Mouse (Mus musculus): ENCODE measurements around the gene Catsper1. TPM values are rescaled to one million over a fixed set of nuclear protein-coding genes. Genes with fewer than 3 reads are reported as not detected.
"Not testable (repeated sequence)": the region's sequence is repeated elsewhere in the genome, so short reads cannot be mapped to it uniquely, and the experiment has no call there.

The Catsper1 gene
- polyA plus RNA-seq, 1 experiment from 2014 or later: not detected

GRCm38 (mm10) chr19:5348526-5349501 lies 13.3 kb downstream of the Catsper1 start:
- peak; percentile 27 for DNase-seq
- Histone ChIP-seq H3K36me3 (replicated peaks; ENCODE audit: insufficient read depth, low read length) (no peaks in the 10 kb centered on the region), H3K27ac (ENCODE audit: low read depth) (no peak overlapping the region), H3K4me2 (ENCODE audit: low read depth, low read length) (peak overlapping the region; percentile 70), H3K27me3 (ENCODE audit: insufficient read depth, low read length) (no peaks in the 10 kb centered on the region), H3K9me3 (ENCODE audit: low read length) (no peaks in the 10 kb centered on the region), H3K9ac (replicated peaks) (peak overlapping the region; percentile 53), H3K4me1 (ENCODE audit: insufficient read depth) (peaks cover 6% of the 10 kb centered on the region; the same call in 1 of the 2 replicates), H3K4me3 (ENCODE audit: low read depth, low read length) (peak overlapping the region; percentile 34)
- TF ChIP-seq EP300 (IDR thresholded peaks at IDR 0.05; ENCODE audit: low read depth): no peak
- peak; percentile 58 for TF ChIP-seq CTCF (IDR thresholded peaks at IDR 0.05; ENCODE audit: low read depth)
- WGBS (ENCODE audit: insufficient replicate concordance): 5% methylated on average over 34 of the region's 34 CpGs
- ATAC-seq: peak; percentile 62

- 63% methylated on average over 6 of the region's 6 CpGs for WGBS (ENCODE audit: insufficient replicate concordance)
- H3K4me3 ChIP-seq (ENCODE audit: low read depth, low read length): peak within 1 kb of the TSS; percentile 34
- H3K36me3 ChIP-seq (replicated peaks; ENCODE audit: insufficient read depth, low read length); H3K9me3 ChIP-seq (ENCODE audit: low read length); H3K27me3 ChIP-seq (ENCODE audit: insufficient read depth, low read length); H3K4me1 ChIP-seq (ENCODE audit: insufficient read depth); DNase-seq; ATAC-seq; H3K27ac ChIP-seq (ENCODE audit: low read depth): not testable (repeated sequence)
- peak within 1 kb of the TSS; percentile 53 for H3K9ac ChIP-seq (replicated peaks)
- H3K4me2 ChIP-seq (ENCODE audit: low read depth, low read length): peak within 1 kb of the TSS; percentile 70
These were observed 13.9 kb downstream of the Catsper1 start, which contains the start of gene Cst6 for GRCm38 (mm10) chr19:5349502-5349873. Cst6 (minus strand) TSS chr19:5349574.

GRCm38 (mm10) chr19:5353609-5354008 lies 18.1 kb downstream of the Catsper1 start:
- H3K4me1 ChIP-seq (ENCODE audit: insufficient read depth): peaks cover 6% of the 10 kb centered on the region; the same call in 1 of the 2 replicates
- no peaks in the 10 kb centered on the region for H3K36me3 ChIP-seq (replicated peaks; ENCODE audit: insufficient read depth, low read length)
- WGBS (ENCODE audit: insufficient replicate concordance): 72% methylated on average over 2 of the region's 2 CpGs
- no peak overlapping the region for H3K27ac ChIP-seq (ENCODE audit: low read depth)
- H3K9me3 ChIP-seq (ENCODE audit: low read length): no peaks in the 10 kb centered on the region
- no peaks in the 10 kb centered on the region for H3K27me3 ChIP-seq (ENCODE audit: insufficient read depth, low read length)
- no peak overlapping the region for H3K4me2 ChIP-seq (ENCODE audit: low read depth, low read length)
- TF ChIP-seq EP300 (IDR thresholded peaks at IDR 0.05; ENCODE audit: low read depth): no peak
- no peak for TF ChIP-seq CTCF (IDR thresholded peaks at IDR 0.05; ENCODE audit: low read depth)
- DNase-seq (no peak), ATAC-seq (no peak)
- no peak overlapping the region for H3K4me3 ChIP-seq (ENCODE audit: low read depth, low read length)
- no peak overlapping the region for H3K9ac ChIP-seq (replicated peaks)

- Histone ChIP-seq H3K9ac (replicated peaks) (no peak overlapping the region), H3K27me3 (ENCODE audit: insufficient read depth, low read length) (no peaks in the 10 kb centered on the region), H3K36me3 (replicated peaks; ENCODE audit: insufficient read depth, low read length) (no peaks in the 10 kb centered on the region), H3K4me3 (ENCODE audit: low read depth, low read length) (no peak overlapping the region), H3K4me2 (ENCODE audit: low read depth, low read length) (no peak overlapping the region), H3K4me1 (ENCODE audit: insufficient read depth) (no peaks in the 10 kb centered on the region), H3K9me3 (ENCODE audit: low read length) (no peaks in the 10 kb centered on the region), H3K27ac (ENCODE audit: low read depth) (no peak overlapping the region)
- ATAC-seq: no peak
- no peak for DNase-seq
- no peak for TF ChIP-seq CTCF (IDR thresholded peaks at IDR 0.05; ENCODE audit: low read depth)
- no peak for TF ChIP-seq EP300 (IDR thresholded peaks at IDR 0.05; ENCODE audit: low read depth)
- no CpG with 5 or more reads among the region's 1 CpGs for WGBS (ENCODE audit: insufficient replicate concordance)
These were observed 20.5 kb downstream of the Catsper1 start for GRCm38 (mm10) chr19:5356080-5356479.

GRCm38 (mm10) chr19:5362186-5362585 lies 26.6 kb downstream of the Catsper1 start:
- H3K27me3 ChIP-seq (ENCODE audit: insufficient read depth, low read length): no peaks in the 10 kb centered on the region
- 83% methylated on average over 2 of the region's 2 CpGs for WGBS (ENCODE audit: insufficient replicate concordance)
- H3K4me2 ChIP-seq (ENCODE audit: low read depth, low read length): no peak overlapping the region
- H3K4me3 ChIP-seq (ENCODE audit: low read depth, low read length): no peak overlapping the region
- H3K4me1 ChIP-seq (ENCODE audit: insufficient read depth): peaks cover 6% of the 10 kb centered on the region
- TF ChIP-seq EP300 (IDR thresholded peaks at IDR 0.05; ENCODE audit: low read depth) (no peak), CTCF (IDR thresholded peaks at IDR 0.05; ENCODE audit: low read depth) (no peak)
- ATAC-seq (no peak), DNase-seq (no peak)
- H3K27ac ChIP-seq (ENCODE audit: low read depth): no peak overlapping the region
- H3K36me3 ChIP-seq (replicated peaks; ENCODE audit: insufficient read depth, low read length): peaks cover 7% of the 10 kb centered on the region
- no peak overlapping the region for H3K9ac ChIP-seq (replicated peaks)
- H3K9me3 ChIP-seq (ENCODE audit: low read length): no peaks in the 10 kb centered on the region

- 69% methylated on average over 2 of the region's 2 CpGs for WGBS (ENCODE audit: insufficient replicate concordance)
- no peak for ATAC-seq
- no peaks in the 10 kb centered on the region for H3K9me3 ChIP-seq (ENCODE audit: low read length)
- no peak overlapping the region for H3K4me2 ChIP-seq (ENCODE audit: low read depth, low read length)
- no peak for DNase-seq
- H3K36me3 ChIP-seq (replicated peaks; ENCODE audit: insufficient read depth, low read length): peaks cover 14% of the 10 kb centered on the region
- no peak overlapping the region for H3K9ac ChIP-seq (replicated peaks)
- no peak overlapping the region for H3K4me3 ChIP-seq (ENCODE audit: low read depth, low read length)
- no peak overlapping the region for H3K27ac ChIP-seq (ENCODE audit: low read depth)
- TF ChIP-seq EP300 (IDR thresholded peaks at IDR 0.05; ENCODE audit: low read depth) (no peak), CTCF (IDR thresholded peaks at IDR 0.05; ENCODE audit: low read depth) (no peak)
- H3K4me1 ChIP-seq (ENCODE audit: insufficient read depth): peaks cover 16% of the 10 kb centered on the region
- H3K27me3 ChIP-seq (ENCODE audit: insufficient read depth, low read length): no peaks in the 10 kb centered on the region
These were observed 28.6 kb downstream of the Catsper1 start for GRCm38 (mm10) chr19:5364124-5364523.
